7 mouse cellular contexts compared by ENCODE assay signal in the genomic region with DNA sequence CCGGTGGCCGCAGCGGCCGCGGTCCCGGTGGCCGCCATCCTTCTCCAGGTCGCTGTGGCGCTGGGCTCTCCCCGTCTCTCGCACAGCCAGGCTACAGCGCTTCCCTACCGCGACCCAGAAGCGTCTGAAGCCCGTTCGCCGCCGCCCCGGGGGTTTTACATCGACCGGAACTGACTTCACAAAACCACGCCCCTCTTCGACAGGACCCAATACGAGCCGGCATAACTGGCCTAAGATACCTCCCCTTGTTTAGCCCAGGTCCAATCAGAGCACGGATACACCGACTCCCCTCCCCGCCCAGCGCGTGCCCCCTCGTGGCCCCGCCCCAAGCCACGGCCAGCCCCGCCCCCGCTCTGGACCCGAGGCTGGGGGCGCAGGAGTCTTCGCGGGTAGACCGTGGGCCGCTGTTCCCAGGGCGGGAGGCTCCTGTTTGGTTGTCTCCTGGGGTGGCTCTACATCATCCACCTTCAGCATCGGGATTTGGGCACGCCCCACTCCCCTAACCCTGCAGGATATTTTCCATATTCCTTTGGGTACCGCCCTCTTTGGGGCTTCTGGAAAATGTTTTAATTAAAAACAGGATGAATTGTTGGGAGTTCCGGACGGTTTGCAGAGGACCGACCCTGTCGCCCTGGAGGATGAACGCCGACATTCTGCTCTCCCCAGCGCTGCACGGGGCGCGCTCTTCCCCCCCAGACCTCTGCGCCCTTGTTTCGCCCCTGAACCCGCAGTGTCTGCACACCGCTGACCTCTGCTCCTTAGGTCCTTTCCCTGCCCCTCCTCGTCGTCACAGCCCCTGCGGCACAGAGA. TPM values are rescaled to one million over a fixed set of nuclear protein-coding genes. Genes with fewer than 3 reads are reported as not detected.
DNase-seq lines count a peak whose midpoint lies in the region; ATAC-seq and TF ChIP-seq lines count a peak whose summit lies in the region.

A gene (minus strand): TSS at position 126 of the 810 bp plus-strand sequence.

- H3K4me3 ChIP-seq in embryonic facial prominence, embryonic 10.5 days: peak within 1 kb of the TSS; percentile 98
- H3K4me3 ChIP-seq in intestine, postnatal 0 days (ENCODE audit: low read depth, low read length): peak within 1 kb of the TSS; percentile 95
- H3K4me3 ChIP-seq in midbrain, embryonic 12.5 days: peak within 1 kb of the TSS; percentile 97
- H3K4me3 ChIP-seq in small intestine, adult 2 months (ENCODE audit: low read depth, low read length): peak within 1 kb of the TSS; percentile 96

- DNase-seq in adrenal gland, postnatal 10 days: peak; percentile 99
- DNase-seq in embryonic facial prominence, embryonic 10.5 days (ENCODE audit: low spot score): peak; percentile 99
- peak; percentile 79 for DNase-seq in gonadal fat pad, adult 2 months (ENCODE audit: low read depth)
- peak; percentile 98 for DNase-seq in left cerebral cortex, postnatal 4 days

- intact Hi-C loops in left cerebral cortex, postnatal 4 days (cut with DNase I): loop anchor here (2.0 kb wide), 1 partner anchor 69 kb away; a partner anchor contains a TSS

- H3K4me2 ChIP-seq in intestine, postnatal 0 days (replicated peaks; ENCODE audit: low read depth): peak within 1 kb of the TSS; percentile 97
- H3K4me2 ChIP-seq in midbrain, embryonic 12.5 days (replicated peaks): peak within 1 kb of the TSS; percentile 87

- under 1% methylated on average over 63 of the region's 63 CpGs for WGBS in embryonic facial prominence, embryonic 10.5 days
- WGBS in intestine, postnatal 0 days: under 1% methylated on average over 61 of the region's 63 CpGs
- under 1% methylated on average over 63 of the region's 63 CpGs for WGBS in midbrain, embryonic 12.5 days
- WGBS in small intestine, adult 2 months: 1% methylated on average over 63 of the region's 63 CpGs

- TF ChIP-seq POLR2A in small intestine, adult 2 months (IDR thresholded peaks at IDR 0.05; ENCODE audit: low read depth, low read length): peak; percentile 99

- no peaks in the 10 kb centered on the region for H3K9me3 ChIP-seq in embryonic facial prominence, embryonic 10.5 days
- H3K9me3 ChIP-seq in intestine, postnatal 0 days (ENCODE audit: control insufficient read depth): no peaks in the 10 kb centered on the region
- no peaks in the 10 kb centered on the region for H3K9me3 ChIP-seq in midbrain, embryonic 12.5 days

- H3K36me3 ChIP-seq in embryonic facial prominence, embryonic 10.5 days (replicated peaks): peaks cover 3% of the 10 kb centered on the region; the same call in 1 of the 2 replicates
- no peaks in the 10 kb centered on the region for H3K36me3 ChIP-seq in intestine, postnatal 0 days (ENCODE audit: control insufficient read depth, insufficient read depth)
- no peaks in the 10 kb centered on the region for H3K36me3 ChIP-seq in midbrain, embryonic 12.5 days
- H3K36me3 ChIP-seq in small intestine, adult 2 months (ENCODE audit: control insufficient read depth, insufficient read depth, low read length): no peaks in the 10 kb centered on the region

- H3K27me3 ChIP-seq in embryonic facial prominence, embryonic 10.5 days (replicated peaks; ENCODE audit: low read depth, poor library complexity, severe bottlenecking): no peaks in the 10 kb centered on the region
- no peaks in the 10 kb centered on the region for H3K27me3 ChIP-seq in intestine, postnatal 0 days (replicated peaks; ENCODE audit: control insufficient read depth, insufficient read depth, low read length)
- no peaks in the 10 kb centered on the region for H3K27me3 ChIP-seq in midbrain, embryonic 12.5 days
- no peaks in the 10 kb centered on the region for H3K27me3 ChIP-seq in small intestine, adult 2 months (ENCODE audit: control insufficient read depth, insufficient read depth, low read length)

- H3K4me1 ChIP-seq in embryonic facial prominence, embryonic 10.5 days: peaks cover 29% of the 10 kb centered on the region
- no peaks in the 10 kb centered on the region for H3K4me1 ChIP-seq in intestine, postnatal 0 days (replicated peaks; ENCODE audit: control insufficient read depth, insufficient read depth, low read length)
- peaks cover 21% of the 10 kb centered on the region for H3K4me1 ChIP-seq in midbrain, embryonic 12.5 days
- peaks cover 2% of the 10 kb centered on the region for H3K4me1 ChIP-seq in small intestine, adult 2 months (ENCODE audit: control insufficient read depth, insufficient read depth, insufficient read length, low read length)

- TF ChIP-seq CTCF in intestine, postnatal 0 days (IDR thresholded peaks at IDR 0.05; ENCODE audit: low read depth): peak; percentile 18
- no peak for TF ChIP-seq CTCF in small intestine, adult 2 months (IDR thresholded peaks at IDR 0.05; ENCODE audit: extremely low read depth, insufficient read length, insufficient replicate concordance, low read depth, low read length)

- H3K9ac ChIP-seq in intestine, postnatal 0 days (ENCODE audit: low read depth, low read length): peak within 1 kb of the TSS; percentile 90
- peak within 1 kb of the TSS; percentile 96 for H3K9ac ChIP-seq in midbrain, embryonic 12.5 days (replicated peaks)

- ATAC-seq in intestine, postnatal 0 days: peak; percentile 100
- peak; percentile 99 for ATAC-seq in midbrain, embryonic 12.5 days (ENCODE audit: low FRiP score, low read depth)

- H3K27ac ChIP-seq in embryonic facial prominence, embryonic 10.5 days (replicated peaks): peak within 1 kb of the TSS; percentile 95
- peak within 1 kb of the TSS; percentile 78 for H3K27ac ChIP-seq in intestine, postnatal 0 days (ENCODE audit: low read depth, low read length)
- peak within 1 kb of the TSS; percentile 94 for H3K27ac ChIP-seq in midbrain, embryonic 12.5 days (replicated peaks)
- H3K27ac ChIP-seq in small intestine, adult 2 months (ENCODE audit: insufficient read depth, low read depth, low read length): peak within 1 kb of the TSS; percentile 56

RNA-seq across cellular contexts. Expression of the gene that starts here (rescaled TPM):
- total RNA-seq in adrenal gland, postnatal 10 days (2021): 100 to 1,000 TPM; 528 to 532 TPM
- 201 and 228 TPM in 2 replicates for polyA plus RNA-seq in embryonic facial prominence, embryonic 10.5 days (2016; fragmentation: Nextera tagmentation; extraction: Ambion mirVana)
- polyA plus RNA-seq in gonadal fat pad, adult 2 months (2012; rRNA removed): 607 and 890 TPM in 2 replicates
- polyA plus RNA-seq in intestine, postnatal 0 days (2015; fragmentation: Nextera tagmentation; extraction: Ambion mirVana): 143 and 144 TPM in 2 replicates
- 100 to 1,000 TPM; 305 to 324 TPM for total RNA-seq in left cerebral cortex, postnatal 4 days (2021)
- 252 and 255 TPM in 2 replicates for polyA plus RNA-seq in midbrain, embryonic 12.5 days (2016; fragmentation: Nextera tagmentation; extraction: Ambion mirVana)
- 93.8 and 147 TPM in 2 replicates for polyA plus RNA-seq in small intestine, adult 2 months (2012; rRNA removed)

Comparison
In these comparisons a context has a peak if more than half of its experiments do, and no peak if none do; other contexts are left out.
1. Peak in every context shown above with its lines: DNase-seq, ATAC-seq, H3K4me3 ChIP-seq and H3K27ac ChIP-seq.